Mouse (Mus musculus) testis, adult 2 months (tissue): ENCODE results near the gene Tmem63c.

ENCODE experiments used
- CTCF ChIP-seq: fragments of 200-500 bp; IDR thresholded peaks from 2 replicates; pipeline ENCODE4 v1.5.1; 2012; ENCODE audit warnings: low read depth, mild to moderate bottlenecking, inconsistent platforms, low read length, moderate library complexity; ENCODE audit not compliant: control insufficient read depth, insufficient read depth, insufficient replicate concordance
- POLR2A ChIP-seq: fragments of 200-500 bp; IDR thresholded peaks from 2 replicates; pipeline ENCODE4 v1.6.1; 2012; ENCODE audit warnings: low read depth, mild to moderate bottlenecking, inconsistent platforms, low read length, moderate library complexity; ENCODE audit not compliant: control insufficient read depth

DNA sequence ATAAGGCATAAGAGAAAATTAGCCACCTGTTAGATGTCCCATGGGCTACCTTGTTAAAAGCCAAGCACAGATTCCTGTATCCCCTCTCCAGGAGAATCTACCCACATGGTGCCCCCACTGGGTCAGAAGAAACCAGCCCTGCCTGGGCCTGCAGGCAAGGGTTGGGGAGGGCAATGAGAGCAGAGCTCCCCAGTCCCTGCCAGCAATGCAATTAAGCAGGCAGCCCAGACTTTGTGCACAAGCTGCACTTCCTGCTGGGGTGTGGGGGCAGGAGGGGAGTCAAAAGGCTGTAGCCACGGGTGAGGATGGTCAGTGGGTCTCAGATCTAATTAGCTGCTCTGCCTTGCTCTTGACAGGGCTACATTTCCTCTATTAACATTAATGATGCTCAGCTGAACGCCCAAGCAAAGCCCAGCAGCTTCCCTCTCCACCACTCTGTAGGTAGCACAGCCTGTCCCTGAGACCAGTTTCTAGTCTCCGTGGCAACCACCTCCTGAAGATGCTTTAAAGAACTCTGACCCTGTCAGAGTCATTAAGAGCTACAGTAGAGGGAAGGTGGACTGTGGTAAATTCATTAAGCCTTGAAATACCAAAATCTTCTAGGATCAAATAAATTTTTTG lies 86.3 kb downstream of the Tmem63c start:
- TF ChIP-seq POLR2A (no peak), CTCF (no peak)
